Mouse (Mus musculus): Measurements from ENCODE around the gene Trpm3. TPM values are rescaled to one million over a fixed set of nuclear protein-coding genes. Genes with fewer than 3 reads are reported as not detected.

The Trpm3 gene
- polyA plus RNA-seq, 1 experiment from 2014 or later: 28.5 TPM

- no peak overlapping the region for H3K4me2 ChIP-seq
- H3K27me3 ChIP-seq (replicated peaks): no peaks in the 10 kb centered on the region
- ATAC-seq (replicated peaks): no peak
- H3K4me3 ChIP-seq: no peak overlapping the region
- no peaks in the 10 kb centered on the region for H3K36me3 ChIP-seq (replicated peaks)
- H3K9ac ChIP-seq: no peak overlapping the region
- no peaks in the 10 kb centered on the region for H3K9me3 ChIP-seq
- WGBS: 58% methylated on average over 4 of the region's 4 CpGs
- no peaks in the 10 kb centered on the region for H3K4me1 ChIP-seq
- H3K27ac ChIP-seq: no peak overlapping the region
Measured at GRCm38 (mm10) chr19:22676206-22676605, 537.4 kb downstream of the Trpm3 start.

GRCm38 (mm10) chr19:22682238-22682637 lies 543.4 kb downstream of the Trpm3 start:
- no peaks in the 10 kb centered on the region for H3K27me3 ChIP-seq (replicated peaks)
- no peaks in the 10 kb centered on the region for H3K36me3 ChIP-seq (replicated peaks)
- no peak for ATAC-seq (replicated peaks)
- no peak overlapping the region for H3K9ac ChIP-seq
- no peak overlapping the region for H3K27ac ChIP-seq
- H3K4me2 ChIP-seq: no peak overlapping the region
- no peak overlapping the region for H3K4me3 ChIP-seq
- H3K4me1 ChIP-seq: no peaks in the 10 kb centered on the region
- H3K9me3 ChIP-seq: no peaks in the 10 kb centered on the region
- 90% methylated on average over 6 of the region's 6 CpGs for WGBS

- no peaks in the 10 kb centered on the region for H3K36me3 ChIP-seq (replicated peaks)
- WGBS: 67% methylated on average over 5 of the region's 5 CpGs
- H3K27me3 ChIP-seq (replicated peaks): no peaks in the 10 kb centered on the region
- no peaks in the 10 kb centered on the region for H3K4me1 ChIP-seq
- ATAC-seq (replicated peaks): no peak
- H3K9me3 ChIP-seq: no peaks in the 10 kb centered on the region
- H3K4me2 ChIP-seq: no peak overlapping the region
- H3K27ac ChIP-seq: no peak overlapping the region
- H3K9ac ChIP-seq: no peak overlapping the region
- H3K4me3 ChIP-seq: no peak overlapping the region
Measured at GRCm38 (mm10) chr19:22691995-22692394, 553.1 kb downstream of the Trpm3 start.

- 36% methylated on average over 4 of the region's 4 CpGs for WGBS
- ATAC-seq (replicated peaks): no peak
- Histone ChIP-seq H3K9me3 (no peaks in the 10 kb centered on the region), H3K4me2 (no peak overlapping the region), H3K4me1 (no peaks in the 10 kb centered on the region), H3K36me3 (replicated peaks) (no peaks in the 10 kb centered on the region), H3K9ac (no peak overlapping the region), H3K27me3 (replicated peaks) (no peaks in the 10 kb centered on the region), H3K27ac (no peak overlapping the region), H3K4me3 (no peak overlapping the region)
Measured at GRCm38 (mm10) chr19:22692553-22692952, 553.7 kb downstream of the Trpm3 start.

- Histone ChIP-seq H3K27me3 (replicated peaks) (no peaks in the 10 kb centered on the region), H3K4me2 (no peak overlapping the region), H3K9me3 (no peaks in the 10 kb centered on the region), H3K9ac (no peak overlapping the region), H3K4me3 (no peak overlapping the region), H3K36me3 (replicated peaks) (no peaks in the 10 kb centered on the region), H3K27ac (no peak overlapping the region), H3K4me1 (no peaks in the 10 kb centered on the region)
- ATAC-seq (replicated peaks): no peak
- 67% methylated on average over 5 of the region's 5 CpGs for WGBS
Measured at GRCm38 (mm10) chr19:22692956-22693355, 554.1 kb downstream of the Trpm3 start.

GRCm38 (mm10) chr19:22695423-22695822 lies 556.6 kb downstream of the Trpm3 start:
- H3K9me3 ChIP-seq: no peaks in the 10 kb centered on the region
- 60% methylated on average over 2 of the region's 2 CpGs for WGBS
- no peak overlapping the region for H3K4me3 ChIP-seq
- no peak for ATAC-seq (replicated peaks)
- no peaks in the 10 kb centered on the region for H3K27me3 ChIP-seq (replicated peaks)
- H3K4me2 ChIP-seq: no peak overlapping the region
- H3K27ac ChIP-seq: no peak overlapping the region
- no peaks in the 10 kb centered on the region for H3K4me1 ChIP-seq
- no peak overlapping the region for H3K9ac ChIP-seq
- no peaks in the 10 kb centered on the region for H3K36me3 ChIP-seq (replicated peaks)

- H3K27me3 ChIP-seq (replicated peaks): no peaks in the 10 kb centered on the region
- H3K27ac ChIP-seq: no peak overlapping the region
- H3K9me3 ChIP-seq: no peaks in the 10 kb centered on the region
- WGBS: 87% methylated on average over 4 of the region's 4 CpGs
- no peak overlapping the region for H3K4me3 ChIP-seq
- no peak overlapping the region for H3K9ac ChIP-seq
- no peaks in the 10 kb centered on the region for H3K36me3 ChIP-seq (replicated peaks)
- ATAC-seq (replicated peaks): no peak
- H3K4me2 ChIP-seq: no peak overlapping the region
- H3K4me1 ChIP-seq: no peaks in the 10 kb centered on the region
Measured at GRCm38 (mm10) chr19:22698737-22699136, 559.9 kb downstream of the Trpm3 start.

- no peak for ATAC-seq (replicated peaks)
- no peak overlapping the region for H3K9ac ChIP-seq
Measured at GRCm38 (mm10) chr19:22700871-22701651, 562.2 kb downstream of the Trpm3 start.

GRCm38 (mm10) chr19:22703876-22704275 lies 565.0 kb downstream of the Trpm3 start:
- WGBS: 23% methylated on average over 6 of the region's 6 CpGs
- no peak overlapping the region for H3K4me3 ChIP-seq
- H3K27me3 ChIP-seq (replicated peaks): no peaks in the 10 kb centered on the region
- H3K9me3 ChIP-seq: no peaks in the 10 kb centered on the region
- no peak overlapping the region for H3K9ac ChIP-seq
- H3K36me3 ChIP-seq (replicated peaks): no peaks in the 10 kb centered on the region
- no peak for ATAC-seq (replicated peaks)
- no peak overlapping the region for H3K4me2 ChIP-seq
- no peaks in the 10 kb centered on the region for H3K4me1 ChIP-seq
- no peak overlapping the region for H3K27ac ChIP-seq

More at GRCm38 (mm10) chr19:22700871-22701651, 562.2 kb downstream of the Trpm3 start:
- WGBS: 37% methylated on average over 5 of the region's 5 CpGs
- no peak overlapping the region for H3K4me3 ChIP-seq
- H3K27me3 ChIP-seq (replicated peaks): no peaks in the 10 kb centered on the region
- no peaks in the 10 kb centered on the region for H3K9me3 ChIP-seq
- no peak overlapping the region for H3K27ac ChIP-seq
- no peaks in the 10 kb centered on the region for H3K4me1 ChIP-seq
- H3K36me3 ChIP-seq (replicated peaks): no peaks in the 10 kb centered on the region
- H3K4me2 ChIP-seq: no peak overlapping the region

- H3K4me3 ChIP-seq: no peak overlapping the region
- ATAC-seq (replicated peaks): no peak
- H3K27ac ChIP-seq: no peak overlapping the region
- no peaks in the 10 kb centered on the region for H3K4me1 ChIP-seq
- H3K27me3 ChIP-seq (replicated peaks): no peaks in the 10 kb centered on the region
- no peak overlapping the region for H3K4me2 ChIP-seq
- H3K36me3 ChIP-seq (replicated peaks): no peaks in the 10 kb centered on the region
- H3K9me3 ChIP-seq: no peaks in the 10 kb centered on the region
- no peak overlapping the region for H3K9ac ChIP-seq
Measured at GRCm38 (mm10) chr19:22705414-22705813, 566.6 kb downstream of the Trpm3 start.

- Histone ChIP-seq H3K9me3 (no peaks in the 10 kb centered on the region), H3K9ac (no peak overlapping the region), H3K4me2 (no peak overlapping the region), H3K27me3 (replicated peaks) (no peaks in the 10 kb centered on the region), H3K27ac (no peak overlapping the region), H3K4me3 (no peak overlapping the region), H3K36me3 (replicated peaks) (no peaks in the 10 kb centered on the region), H3K4me1 (no peaks in the 10 kb centered on the region)
- WGBS: 80% methylated on average over 2 of the region's 2 CpGs
- ATAC-seq (replicated peaks): no peak
Measured at GRCm38 (mm10) chr19:22719027-22719426, 580.2 kb downstream of the Trpm3 start.

- Histone ChIP-seq H3K9ac (no peak overlapping the region), H3K27me3 (replicated peaks) (no peaks in the 10 kb centered on the region), H3K27ac (no peak overlapping the region), H3K36me3 (replicated peaks) (no peaks in the 10 kb centered on the region), H3K9me3 (no peaks in the 10 kb centered on the region), H3K4me1 (peaks cover 9% of the 10 kb centered on the region), H3K4me2 (no peak overlapping the region), H3K4me3 (no peak overlapping the region)
- no peak for ATAC-seq (replicated peaks)
- 71% methylated on average over 2 of the region's 2 CpGs for WGBS
Measured at GRCm38 (mm10) chr19:22729846-22730245, 591.0 kb downstream of the Trpm3 start.

- ATAC-seq (replicated peaks): peak; percentile 76
Measured at GRCm38 (mm10) chr19:22730971-22731370, 592.1 kb downstream of the Trpm3 start.

More at GRCm38 (mm10) chr19:22730971-22731370, 592.1 kb downstream of the Trpm3 start:
- Histone ChIP-seq H3K4me1 (peaks cover 9% of the 10 kb centered on the region), H3K27ac (peak overlapping the region; percentile 55; the same call in 1 of the 2 replicates), H3K4me3 (no peak overlapping the region), H3K36me3 (replicated peaks) (no peaks in the 10 kb centered on the region), H3K9ac (no peak overlapping the region), H3K9me3 (no peaks in the 10 kb centered on the region), H3K4me2 (no peak overlapping the region), H3K27me3 (replicated peaks) (no peaks in the 10 kb centered on the region)
